Mouse (Mus musculus) midbrain, embryonic 13.5 days (tissue): Measurements from ENCODE around the gene Hist1h2ag. TPM values are rescaled to one million over a fixed set of nuclear protein-coding genes. Genes with fewer than 3 reads are reported as not detected.

ENCODE experiments used
- ATAC-seq: fragments of 200-750 bp; cut with Nextera tagmentation; 2 replicates; pipeline ENCODE4 v1.8.0; 2017; ENCODE audit warnings: mild to moderate bottlenecking, moderate TSS enrichment, moderate library complexity
- H3K27ac ChIP-seq: fragments of 300-500 bp; sonication (generic); 2 replicates; pipeline ENCODE4 v1.5.1; 2015; ENCODE audit warnings: inconsistent platforms, mild to moderate bottlenecking, moderate library complexity
- H3K27me3 ChIP-seq: fragments of 300-500 bp; sonication (generic); 2 replicates; pipeline ENCODE4 v1.6.1; 2015; ENCODE audit warnings: mild to moderate bottlenecking, inconsistent platforms
- H3K36me3 ChIP-seq: fragments of 300-500 bp; sonication (generic); 2 replicates; pipeline ENCODE4 v1.6.1; 2015; ENCODE audit warnings: mild to moderate bottlenecking, inconsistent platforms
- H3K4me1 ChIP-seq: fragments of 300-500 bp; sonication (generic); replicated peaks from 2 replicates; pipeline ENCODE4 v1.6.1; 2015; ENCODE audit warnings: inconsistent platforms
- H3K4me2 ChIP-seq: fragments of 300-500 bp; sonication (generic); replicated peaks from 2 replicates; pipeline ENCODE4 v1.6.1; 2015; ENCODE audit warnings: moderate library complexity, mild to moderate bottlenecking, inconsistent platforms
- H3K4me3 ChIP-seq: fragments of 300-500 bp; sonication (generic); replicated peaks from 2 replicates; pipeline ENCODE4 v1.5.1; 2015; ENCODE audit warnings: mild to moderate bottlenecking, inconsistent platforms
- H3K9ac ChIP-seq: fragments of 300-500 bp; sonication (generic); replicated peaks from 2 replicates; pipeline ENCODE4 v1.6.1; 2015; ENCODE audit warnings: mild to moderate bottlenecking, inconsistent platforms
- H3K9me3 ChIP-seq: fragments of 300-500 bp; sonication (generic); 2 replicates; pipeline ENCODE4 v1.6.1; 2016; ENCODE audit warnings: mild to moderate bottlenecking, inconsistent platforms
- WGBS: fragments of 180-500 bp; shearing (Covaris S2); methylation state at CpG from one replicate; pipeline ENCODE4 v1.1.7; 2015; 5-methylcytosine and 5-hydroxymethylcytosine counted together
- polyA plus RNA-seq: library from polyadenylated mRNA; unstranded; fragments of >200 nt; fragmentation: Nextera tagmentation; extraction: Ambion mirVana; gene quantifications from 2 replicates; pipeline ENCODE4 v1.2.1, GENCODE M21; 2015

The Hist1h2ag gene
- polyA plus RNA-seq, 1 experiment from 2014 or later = 21.2 TPM

- Histone ChIP-seq H3K27ac (no peak overlapping the region), H3K4me1 (peaks cover 12% of the 10 kb centered on the region), H3K4me2 (no peak overlapping the region), H3K9me3 (no peaks in the 10 kb centered on the region), H3K36me3 (no peaks in the 10 kb centered on the region), H3K4me3 (no peak overlapping the region), H3K9ac (no peak overlapping the region), H3K27me3 (peaks cover 91% of the 10 kb centered on the region)
- 18% methylated on average over 27 of the region's 27 CpGs for WGBS
- ATAC-seq = no peak
Measured at GRCm38 (mm10) chr13:22015479-22016450, 27.0 kb downstream of the Hist1h2ag start.

GRCm38 (mm10) chr13:22014411-22014845 is 28.3 kb downstream of the Hist1h2ag start:
- 12% methylated on average over 17 of the region's 17 CpGs for WGBS
- H3K4me3 ChIP-seq = peak overlapping the region; percentile 3; the same call in 1 of the 2 replicates
- H3K9me3 ChIP-seq = no peaks in the 10 kb centered on the region
- ATAC-seq = no peak
- H3K4me2 ChIP-seq = no peak overlapping the region
- no peaks in the 10 kb centered on the region for H3K36me3 ChIP-seq
- H3K27me3 ChIP-seq = peaks cover 91% of the 10 kb centered on the region
- no peak overlapping the region for H3K27ac ChIP-seq
- H3K9ac ChIP-seq = no peak overlapping the region
- no peaks in the 10 kb centered on the region for H3K4me1 ChIP-seq

GRCm38 (mm10) chr13:22013716-22014115 is 29.0 kb downstream of the Hist1h2ag start:
- no peak overlapping the region for H3K27ac ChIP-seq
- peaks cover 91% of the 10 kb centered on the region for H3K27me3 ChIP-seq
- ATAC-seq = no peak
- H3K4me3 ChIP-seq = no peak overlapping the region
- H3K9me3 ChIP-seq = no peaks in the 10 kb centered on the region
- H3K4me2 ChIP-seq = no peak overlapping the region
- no peak overlapping the region for H3K9ac ChIP-seq
- H3K4me1 ChIP-seq = no peaks in the 10 kb centered on the region
- H3K36me3 ChIP-seq = no peaks in the 10 kb centered on the region
- 17% methylated on average over 13 of the region's 13 CpGs for WGBS

- Histone ChIP-seq H3K27me3 (peaks cover 95% of the 10 kb centered on the region), H3K27ac (no peak within 1 kb of the TSS), H3K9me3 (no peaks in the 10 kb centered on the region), H3K4me2 (no peak within 1 kb of the TSS), H3K4me1 (peaks cover 19% of the 10 kb centered on the region), H3K36me3 (no peaks in the 10 kb centered on the region), H3K9ac (no peak within 1 kb of the TSS), H3K4me3 (no peak within 1 kb of the TSS)
- no peak for ATAC-seq
- 45% methylated on average over 7 of the region's 7 CpGs for WGBS
Measured at GRCm38 (mm10) chr13:22009642-22010041, 33.1 kb downstream of the Hist1h2ag start, which contains the start of gene Prss16. Prss16 (minus strand) TSS chr13:22009742.

- no peak overlapping the region for H3K4me3 ChIP-seq
- H3K27me3 ChIP-seq = peaks cover 95% of the 10 kb centered on the region
- WGBS = 74% methylated on average over 3 of the region's 3 CpGs
- no peak overlapping the region for H3K4me2 ChIP-seq
- no peaks in the 10 kb centered on the region for H3K9me3 ChIP-seq
- peaks cover 19% of the 10 kb centered on the region for H3K4me1 ChIP-seq
- H3K9ac ChIP-seq = no peak overlapping the region
- H3K27ac ChIP-seq = no peak overlapping the region
- no peaks in the 10 kb centered on the region for H3K36me3 ChIP-seq
- ATAC-seq = no peak
Measured at GRCm38 (mm10) chr13:22008707-22009106, 34.0 kb downstream of the Hist1h2ag start.

- H3K4me1 ChIP-seq = peaks cover 19% of the 10 kb centered on the region
- 50% methylated on average over 7 of the region's 7 CpGs for WGBS
- peaks cover 97% of the 10 kb centered on the region for H3K27me3 ChIP-seq
Measured at GRCm38 (mm10) chr13:22007872-22008271, 34.9 kb downstream of the Hist1h2ag start.

GRCm38 (mm10) chr13:22007121-22007510 is 35.6 kb downstream of the Hist1h2ag start:
- peaks cover 19% of the 10 kb centered on the region for H3K4me1 ChIP-seq
- no peaks in the 10 kb centered on the region for H3K36me3 ChIP-seq
- peak overlapping the region; percentile 46 for H3K4me3 ChIP-seq
- no peak overlapping the region for H3K27ac ChIP-seq
- ATAC-seq = no peak
- H3K4me2 ChIP-seq = peak overlapping the region; percentile 84
- no peak overlapping the region for H3K9ac ChIP-seq
- H3K27me3 ChIP-seq = peaks cover 97% of the 10 kb centered on the region
- 2% methylated on average over 18 of the region's 18 CpGs for WGBS
- H3K9me3 ChIP-seq = no peaks in the 10 kb centered on the region

More at GRCm38 (mm10) chr13:22007872-22008271, 34.9 kb downstream of the Hist1h2ag start:
- Histone ChIP-seq H3K27ac (no peak overlapping the region), H3K9me3 (no peaks in the 10 kb centered on the region), H3K4me3 (no peak overlapping the region), H3K4me2 (no peak overlapping the region), H3K9ac (no peak overlapping the region), H3K36me3 (no peaks in the 10 kb centered on the region)
- ATAC-seq = no peak

GRCm38 (mm10) chr13:22006334-22007120 is 36.2 kb downstream of the Hist1h2ag start:
- ATAC-seq = peak; percentile 81
- Histone ChIP-seq H3K4me2 (peak overlapping the region; percentile 84), H3K9me3 (no peaks in the 10 kb centered on the region), H3K9ac (peak overlapping the region; percentile 57), H3K4me1 (peaks cover 19% of the 10 kb centered on the region), H3K36me3 (no peaks in the 10 kb centered on the region), H3K4me3 (peak overlapping the region; percentile 46), H3K27ac (no peak overlapping the region), H3K27me3 (peaks cover 99% of the 10 kb centered on the region)
- under 1% methylated on average over 38 of the region's 38 CpGs for WGBS

GRCm38 (mm10) chr13:22005605-22006333 is 37.0 kb downstream of the Hist1h2ag start:
- peak overlapping the region; percentile 57 for H3K9ac ChIP-seq
- peaks cover 19% of the 10 kb centered on the region for H3K4me1 ChIP-seq
- ATAC-seq = peak; percentile 81
- WGBS = under 1% methylated on average over 45 of the region's 45 CpGs
- no peaks in the 10 kb centered on the region for H3K9me3 ChIP-seq
- no peaks in the 10 kb centered on the region for H3K36me3 ChIP-seq
- H3K4me2 ChIP-seq = peak overlapping the region; percentile 84
- peaks cover 100% of the 10 kb centered on the region for H3K27me3 ChIP-seq
- peak overlapping the region; percentile 46 for H3K4me3 ChIP-seq
- H3K27ac ChIP-seq = no peak overlapping the region

- 27% methylated on average over 5 of the region's 5 CpGs for WGBS
- H3K4me3 ChIP-seq = no peak overlapping the region
Measured at GRCm38 (mm10) chr13:22001823-22002222, 40.9 kb downstream of the Hist1h2ag start.

GRCm38 (mm10) chr13:22001346-22001745 is 41.4 kb downstream of the Hist1h2ag start:
- no peak for ATAC-seq
- no peaks in the 10 kb centered on the region for H3K36me3 ChIP-seq
- no peak overlapping the region for H3K4me2 ChIP-seq
- 65% methylated on average over 2 of the region's 2 CpGs for WGBS
- H3K27me3 ChIP-seq = peaks cover 100% of the 10 kb centered on the region
- H3K4me1 ChIP-seq = peaks cover 10% of the 10 kb centered on the region
- H3K9ac ChIP-seq = no peak overlapping the region
- H3K27ac ChIP-seq = no peak overlapping the region
- no peak overlapping the region for H3K4me3 ChIP-seq
- H3K9me3 ChIP-seq = no peaks in the 10 kb centered on the region

More at GRCm38 (mm10) chr13:22001823-22002222, 40.9 kb downstream of the Hist1h2ag start:
- no peak overlapping the region for H3K9ac ChIP-seq
- no peak overlapping the region for H3K4me2 ChIP-seq
- ATAC-seq = no peak
- no peak overlapping the region for H3K27ac ChIP-seq
- H3K36me3 ChIP-seq = no peaks in the 10 kb centered on the region
- peaks cover 15% of the 10 kb centered on the region for H3K4me1 ChIP-seq
- H3K27me3 ChIP-seq = peaks cover 100% of the 10 kb centered on the region
- H3K9me3 ChIP-seq = no peaks in the 10 kb centered on the region
